Mouse (Mus musculus): ENCODE data around the gene Fermt3. TPM values are rescaled to one million over a fixed set of nuclear protein-coding genes. Genes with fewer than 3 reads are reported as not detected.

Fermt3 gene
- total RNA-seq, 2 experiments from 2014 or later, result 1.1 to 1.5 TPM

DNA sequence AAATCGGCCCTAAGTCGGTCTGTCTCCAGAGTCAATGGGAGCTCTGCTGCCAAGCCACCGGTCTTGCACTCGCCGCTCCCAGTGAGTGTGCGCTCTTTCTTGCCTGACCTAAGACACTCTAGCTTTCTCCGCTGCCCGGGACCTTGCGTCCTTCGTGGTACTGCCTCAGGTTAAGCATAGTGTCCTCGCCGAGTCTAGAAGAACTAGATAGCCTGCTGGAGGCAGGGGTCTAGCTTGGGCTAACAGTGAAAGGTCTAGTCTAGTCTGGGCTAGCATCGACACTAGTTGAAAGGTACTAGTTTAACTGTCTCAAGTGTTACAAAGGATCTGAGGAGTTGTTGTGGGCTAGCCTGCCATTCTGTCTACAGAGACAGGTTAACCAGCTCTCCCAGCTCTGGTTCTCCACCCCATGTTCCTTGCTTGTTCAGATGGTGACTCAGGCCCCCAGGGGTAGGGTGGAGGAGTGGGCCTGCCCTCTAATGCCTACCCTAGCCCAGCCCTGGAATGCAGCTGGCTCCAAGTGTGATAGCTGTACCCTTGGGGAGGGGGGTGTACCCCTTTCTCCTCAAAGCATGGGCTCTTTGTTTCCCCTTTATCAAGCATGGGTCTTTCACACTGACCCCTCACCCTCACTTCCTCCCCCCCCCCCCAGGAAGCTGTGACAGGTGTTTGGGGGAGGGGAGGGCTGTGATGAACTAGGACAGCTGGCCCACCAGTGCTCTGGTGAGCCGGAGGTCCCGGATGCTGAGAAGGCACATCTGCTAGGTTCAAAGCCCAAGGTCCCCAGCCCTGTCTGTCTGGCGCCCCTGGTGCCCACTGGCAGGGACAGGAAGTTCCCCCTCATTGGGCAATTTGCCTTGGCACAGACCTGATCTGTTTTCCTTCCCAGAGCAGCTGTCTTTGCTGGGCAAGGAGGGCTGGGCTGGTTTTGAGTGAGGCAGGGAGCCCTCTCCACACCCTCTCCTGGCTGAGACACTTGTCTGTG is 43.4 kb downstream of the Fermt3 start, which contains the start of gene Plcb3:
Plcb3 (minus strand) TSS at position 934 of the 985 bp plus-strand sequence.
- intact Hi-C loops (cut with DNase I), result no loop called here
- DNase-seq, result peak; percentile 68 to 75

DNA sequence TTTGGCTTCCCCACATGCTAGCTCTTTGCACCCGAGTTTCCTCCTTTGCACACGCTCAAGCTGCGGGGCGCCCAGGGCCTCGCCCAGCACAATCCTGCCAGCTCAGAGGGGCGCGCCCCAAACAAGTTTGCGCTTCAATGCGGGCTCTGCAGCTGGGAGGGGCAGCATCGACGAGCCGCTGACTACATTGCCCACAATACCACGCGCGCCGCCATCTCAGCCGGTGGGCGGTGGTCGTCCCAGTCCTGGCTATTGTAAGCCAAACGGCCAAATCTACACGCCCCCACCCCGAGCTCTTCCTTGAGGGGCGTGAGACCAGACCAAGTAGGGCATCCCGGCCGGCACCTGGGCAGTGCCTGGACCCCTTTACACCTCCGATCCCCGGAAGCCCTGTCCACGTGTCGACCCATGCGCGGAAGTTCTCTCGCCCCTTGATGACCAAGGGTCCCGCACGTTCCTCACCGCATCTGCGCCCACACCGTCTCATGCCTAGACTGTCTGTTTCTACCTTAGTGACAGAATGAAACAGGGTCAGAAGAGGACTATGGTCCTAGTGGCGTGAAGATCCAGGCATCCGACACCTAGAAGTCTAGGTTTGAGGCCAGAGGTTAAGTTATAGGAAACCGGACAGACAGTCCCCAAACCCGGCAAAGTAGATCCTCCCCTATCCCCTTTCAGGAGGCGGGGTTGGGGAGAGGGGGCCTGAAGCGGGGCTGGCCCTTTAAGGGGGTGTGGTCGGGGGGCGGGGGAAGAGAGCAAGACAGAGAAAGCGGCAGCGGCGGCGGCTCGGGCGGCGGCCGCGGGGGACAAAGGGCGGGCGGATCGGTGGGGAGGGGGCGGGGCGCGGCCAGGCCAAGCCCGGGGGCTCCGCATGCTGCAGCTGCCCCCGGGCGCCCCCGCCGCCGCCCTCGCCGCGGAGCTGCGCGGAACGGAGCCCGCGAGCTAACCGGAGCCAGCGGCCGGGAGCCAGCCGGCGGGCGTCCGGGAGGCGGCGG is 44.8 kb downstream of the Fermt3 start, which contains the start of gene Ppp1r14b:
Ppp1r14b (plus strand) TSS at position 758 of the 995 bp plus-strand sequence.
- peak; percentile 81 for DNase-seq
- intact Hi-C loops (cut with DNase I), result no loop called here

DNA sequence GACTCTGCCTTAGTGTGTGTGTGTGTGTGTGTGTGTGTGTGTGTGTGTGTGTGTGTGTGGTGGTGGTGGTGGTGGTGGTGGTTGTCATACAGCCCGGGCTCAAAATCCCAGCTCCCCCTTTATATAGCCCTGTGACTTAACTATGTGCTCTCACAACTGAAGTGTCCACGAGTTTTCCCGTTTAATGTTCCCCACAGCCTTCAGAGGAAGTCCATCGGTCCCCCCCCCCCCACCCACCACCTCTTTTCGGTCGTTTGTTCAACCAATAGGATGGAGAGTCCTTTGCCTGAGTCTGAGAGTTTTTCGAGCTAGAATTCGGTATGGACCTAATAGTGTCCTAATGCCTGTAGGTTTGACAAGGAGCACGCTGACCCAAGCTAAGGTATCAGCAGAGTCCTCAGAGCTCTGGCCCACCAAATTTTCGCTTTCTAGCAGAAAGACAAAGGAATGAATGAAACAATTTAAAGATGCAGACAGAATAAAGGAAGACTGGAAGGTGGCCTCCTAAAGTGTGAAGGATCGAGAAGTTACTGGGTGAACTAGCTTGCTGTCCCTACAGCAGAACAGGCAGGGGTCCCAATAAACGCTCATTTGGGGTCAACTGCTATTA is 45.6 kb downstream of the Fermt3 start:
- intact Hi-C loops (cut with DNase I), result no loop called here
- DNase-seq, result no peak

DNA sequence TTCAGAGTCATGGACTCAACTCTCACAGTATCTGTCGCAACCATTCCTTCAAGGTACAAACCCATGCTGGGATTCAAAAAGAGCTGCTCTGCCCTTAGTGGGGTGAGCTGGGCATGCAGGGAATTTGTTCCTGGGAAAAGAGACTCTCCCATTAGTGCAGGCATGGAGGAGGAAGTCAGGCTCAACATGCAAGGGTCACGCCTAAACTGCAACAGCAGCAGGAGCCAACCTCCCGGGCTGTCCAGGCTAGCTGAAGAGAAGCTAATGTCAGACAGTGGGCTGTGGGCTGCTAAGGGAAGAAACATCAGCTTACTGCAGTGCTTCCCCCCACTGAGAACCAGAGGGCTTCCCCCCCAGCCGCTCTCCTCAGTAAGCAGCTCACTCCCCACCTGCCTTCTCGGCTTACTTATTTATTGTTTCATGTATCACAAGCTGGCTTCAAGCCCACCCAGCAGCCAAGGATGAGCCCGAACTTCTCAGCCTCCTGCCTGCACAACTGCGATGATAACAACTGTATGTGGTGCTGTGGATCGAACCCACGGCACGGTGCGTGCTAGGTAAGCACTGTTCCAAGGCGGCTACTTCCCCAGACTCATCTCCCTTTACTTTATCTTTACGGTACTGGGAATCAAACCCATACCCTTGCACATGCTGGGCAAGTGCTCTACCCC is 46.9 kb downstream of the Fermt3 start:
- intact Hi-C loops (cut with DNase I), result no loop called here
- no peak for DNase-seq

DNA sequence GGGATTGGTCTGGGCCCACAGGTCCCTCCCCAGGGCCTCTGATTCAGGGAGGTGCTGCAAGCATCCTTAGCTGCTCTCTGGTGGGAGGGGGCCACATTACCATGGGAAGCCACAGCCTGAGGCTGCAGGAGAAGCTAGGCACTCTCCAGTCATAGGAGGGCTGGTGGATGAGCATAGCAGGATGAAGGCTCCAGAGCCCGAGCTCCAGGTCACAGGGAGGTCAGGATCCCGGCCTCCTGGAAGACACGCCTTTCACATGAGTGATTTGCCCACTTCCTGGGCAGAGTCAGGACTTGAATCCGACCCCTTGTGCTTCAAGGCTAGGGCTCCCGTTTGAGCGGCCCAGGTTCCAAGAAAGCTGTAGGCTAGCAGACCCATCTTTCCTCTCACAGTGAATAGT is 47.6 kb downstream of the Fermt3 start:
- intact Hi-C loops (cut with DNase I), result no loop called here
- no peak for DNase-seq

DNA sequence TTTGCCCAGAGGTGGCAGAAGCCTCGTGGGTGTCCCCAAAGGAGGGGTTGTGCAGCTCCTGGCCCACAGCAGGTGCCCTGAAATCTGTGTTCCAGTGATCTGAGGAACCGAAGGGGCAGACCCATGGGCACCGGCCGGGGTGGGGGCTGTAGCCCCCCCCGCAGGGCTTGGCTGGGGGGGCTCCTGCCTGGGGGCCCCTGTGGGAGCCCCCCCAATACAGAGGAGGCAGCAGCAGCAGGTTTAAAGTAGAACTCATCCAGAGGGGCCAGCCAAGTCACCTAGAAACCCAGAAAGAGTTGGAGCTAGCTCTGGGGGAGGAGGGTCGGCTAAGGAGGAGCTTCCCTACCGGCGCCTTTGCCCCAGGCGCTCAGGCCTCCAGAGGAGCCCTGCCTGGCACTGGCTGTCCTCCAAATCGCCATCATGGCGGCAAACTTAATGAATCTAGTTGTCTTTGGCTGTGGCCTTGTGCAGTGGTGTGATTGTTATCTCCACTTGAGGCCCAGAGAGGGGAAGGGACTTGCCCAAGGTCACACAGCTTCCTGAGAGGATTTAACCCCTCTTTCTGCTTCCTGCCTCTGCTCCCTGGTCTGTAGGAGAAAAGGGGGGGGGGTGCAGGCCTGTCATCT is 48.7 kb downstream of the Fermt3 start:
- intact Hi-C loops (cut with DNase I), result no loop called here
- DNase-seq, result no peak

DNA sequence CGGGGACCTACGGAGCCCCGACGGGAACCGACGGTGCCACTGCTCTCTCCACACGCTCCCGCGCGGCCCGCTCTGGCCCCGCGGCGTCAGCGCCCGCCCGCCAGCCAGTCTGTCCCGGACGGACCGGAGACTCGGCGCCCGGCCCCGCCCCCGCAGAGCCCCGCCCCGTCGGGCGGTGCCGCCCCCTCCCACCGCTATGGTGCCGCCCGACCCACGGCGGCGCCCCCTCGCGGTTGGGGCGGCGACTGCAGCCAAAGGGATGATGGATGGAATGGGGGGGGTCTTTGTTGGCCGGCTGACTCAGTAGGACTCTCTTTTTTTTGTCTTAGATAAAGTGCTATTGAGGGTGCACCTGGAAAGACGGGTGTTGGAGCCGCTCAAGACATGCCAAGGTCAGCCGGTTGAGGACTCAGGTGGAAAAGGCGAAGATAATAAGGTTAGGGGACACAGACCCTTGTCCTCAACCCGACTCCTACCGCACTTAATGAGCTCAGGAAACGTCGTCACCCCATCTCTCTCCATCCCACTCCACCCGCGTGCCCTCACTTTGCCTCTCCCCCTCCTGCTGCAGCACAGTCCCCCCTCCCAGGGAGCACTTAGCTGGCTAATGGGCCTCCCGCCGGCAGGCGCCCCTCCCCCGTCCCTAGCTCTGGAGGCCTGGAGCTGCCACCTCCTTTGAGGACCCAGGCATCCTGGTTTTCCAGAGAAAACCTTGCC is 49.4 kb downstream of the Fermt3 start:
- peak; percentile 69 to 78 for DNase-seq
- intact Hi-C loops (cut with DNase I), result loop anchor here (2.0 kb wide), 1 partner anchor 45 kb away; the partner anchor contains the start of gene Catsperz

DNA sequence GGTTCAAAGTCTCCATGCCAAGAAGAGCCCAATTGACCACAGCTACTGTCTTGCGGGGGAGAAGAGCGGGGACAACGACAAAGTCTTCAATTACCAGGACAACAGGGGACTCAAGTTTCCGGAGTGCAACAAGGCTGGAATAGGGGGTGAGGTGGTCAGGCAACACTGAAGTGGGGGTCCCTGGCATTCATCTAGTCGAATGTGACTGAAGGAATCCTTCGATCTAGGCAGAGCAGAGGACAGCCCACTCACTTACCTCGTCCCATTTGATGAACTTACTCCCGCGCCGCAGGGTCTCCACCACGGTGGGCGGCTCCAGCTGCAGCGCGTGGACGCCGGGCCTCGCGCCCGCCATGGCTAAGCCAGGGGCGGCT is 50.0 kb downstream of the Fermt3 start:
- DNase-seq, result no peak
- intact Hi-C loops (cut with DNase I), result loop anchor here (2.0 kb wide), 1 partner anchor 44 kb away; the partner anchor contains the start of gene Catsperz

DNA sequence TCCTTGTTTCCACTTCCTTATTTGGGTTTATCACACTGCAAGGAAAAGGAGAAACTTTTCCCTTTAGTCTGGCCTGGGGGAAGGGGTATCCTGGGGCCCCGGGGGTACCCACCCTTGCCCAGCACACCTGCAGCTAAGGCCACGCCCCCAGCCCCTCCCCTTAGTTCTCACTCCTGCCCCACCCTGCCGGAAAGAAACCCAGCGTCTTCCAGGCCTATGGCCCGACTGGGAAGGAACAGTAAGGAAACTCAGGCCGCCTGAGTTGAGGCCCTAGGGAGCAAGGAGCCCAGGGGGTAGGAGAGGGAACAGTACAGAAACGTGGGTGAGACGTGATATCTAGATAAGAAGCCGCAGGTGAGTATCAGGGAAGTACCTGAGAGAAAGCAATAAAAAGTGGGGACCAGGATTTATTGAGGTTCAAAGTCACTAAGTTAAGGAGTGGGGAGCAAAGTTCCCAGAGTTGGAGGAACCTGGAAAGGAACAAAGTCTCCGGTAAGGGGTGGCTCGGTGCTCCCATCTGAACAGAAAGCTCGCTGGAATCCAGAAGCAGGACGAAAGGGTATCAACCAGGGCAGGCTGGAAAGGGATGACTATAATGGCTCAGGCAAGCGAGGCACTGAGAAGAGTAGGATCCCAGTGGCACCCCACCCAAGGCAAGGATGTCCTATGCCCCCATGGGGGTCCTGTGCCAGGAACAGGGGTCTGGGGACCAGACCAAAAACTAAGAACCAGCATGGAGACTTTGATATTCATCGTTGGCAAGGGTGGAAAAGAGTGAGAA is 50.6 kb downstream of the Fermt3 start:
- intact Hi-C loops (cut with DNase I), result loop anchor here (2.0 kb wide), 1 partner anchor 44 kb away; the partner anchor contains the start of gene Catsperz
- DNase-seq, result no peak

DNA sequence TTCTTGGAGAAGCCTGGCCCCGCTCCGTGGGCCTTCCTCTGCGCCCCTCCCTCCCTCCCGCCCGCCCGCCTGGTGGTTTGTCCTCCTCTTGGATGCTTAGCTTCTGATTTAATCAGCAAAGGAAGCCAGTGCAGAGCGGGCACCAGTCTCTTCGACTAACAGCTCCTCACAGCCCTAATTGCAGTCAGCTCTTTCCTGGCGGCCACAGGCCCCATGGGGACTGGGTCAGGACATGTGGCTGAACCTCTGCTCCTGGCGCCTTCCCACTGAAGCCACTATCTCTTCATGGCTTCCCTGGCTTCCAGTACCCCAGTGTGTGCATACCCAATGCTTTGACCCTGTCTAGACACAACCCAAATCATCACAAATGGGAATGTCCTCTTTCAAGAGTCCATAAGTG is 62.8 kb downstream of the Fermt3 start:
- DNase-seq, result no peak
- intact Hi-C loops (cut with DNase I), result no loop called here

DNA sequence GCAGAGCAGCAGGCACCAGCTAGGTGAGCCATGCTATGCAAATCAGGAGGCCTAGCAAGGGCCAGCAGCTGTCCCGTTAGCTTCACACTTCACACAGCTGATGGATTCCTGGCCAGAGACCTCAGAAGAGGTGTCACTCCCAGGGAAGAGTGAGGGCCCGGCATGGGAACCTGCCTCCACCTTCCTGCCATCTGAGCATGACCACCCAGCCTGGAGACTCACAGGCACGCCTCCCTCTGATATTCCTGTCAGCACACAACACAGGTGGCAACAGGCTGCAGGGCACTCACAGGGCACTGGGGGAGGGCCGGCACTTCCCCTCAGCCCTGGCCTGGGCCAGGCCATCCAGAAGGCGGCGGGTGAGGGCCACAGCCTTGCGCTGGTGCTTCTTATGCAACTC is 63.8 kb downstream of the Fermt3 start:
- intact Hi-C loops (cut with DNase I), result loop anchor here (2.0 kb wide), 1 partner anchor 15 kb away; the partner anchor contains the start of gene Bad
- DNase-seq, result no peak

DNA sequence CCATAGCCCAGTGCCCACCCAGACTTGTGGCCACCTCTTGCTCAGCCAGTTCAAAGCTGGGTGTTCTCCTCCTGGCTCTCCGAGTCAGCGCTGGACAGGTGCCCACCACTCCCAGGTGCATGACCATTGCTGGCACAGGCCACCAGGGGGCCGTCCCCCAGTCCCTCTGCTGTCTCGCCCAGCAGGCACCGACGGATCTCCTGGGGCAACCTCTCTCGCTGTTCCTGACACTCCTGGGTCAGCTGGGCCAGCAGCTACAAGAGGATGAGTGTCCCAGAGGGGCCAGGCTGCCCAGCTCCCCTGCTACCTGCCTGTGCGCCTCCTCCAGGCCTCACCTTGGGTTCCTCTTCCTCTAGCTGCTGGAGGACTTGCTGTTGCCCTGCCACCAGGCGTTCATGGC is 65.2 kb downstream of the Fermt3 start:
- intact Hi-C loops (cut with DNase I), result loop anchor here (2.0 kb wide), 1 partner anchor 13 kb away; the partner anchor contains the start of gene Bad
- DNase-seq, result no peak

DNA sequence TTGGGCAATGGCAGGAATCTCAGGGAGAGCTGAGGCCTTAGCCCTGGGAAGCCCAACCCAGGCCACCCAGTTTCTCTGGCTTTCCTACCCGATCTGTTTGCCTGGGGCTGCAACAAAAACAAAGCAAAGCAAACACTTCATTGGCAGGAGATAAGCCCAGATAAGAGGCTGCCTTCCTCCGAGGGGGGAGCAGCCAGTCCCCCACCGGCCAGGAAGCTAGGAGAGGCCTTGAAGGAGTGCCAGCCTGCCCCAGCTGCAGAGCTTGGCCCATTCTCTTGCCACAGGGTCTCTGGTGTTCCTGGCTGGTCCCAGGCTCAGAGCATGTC is 66.6 kb downstream of the Fermt3 start:
- DNase-seq, result no peak

DNA sequence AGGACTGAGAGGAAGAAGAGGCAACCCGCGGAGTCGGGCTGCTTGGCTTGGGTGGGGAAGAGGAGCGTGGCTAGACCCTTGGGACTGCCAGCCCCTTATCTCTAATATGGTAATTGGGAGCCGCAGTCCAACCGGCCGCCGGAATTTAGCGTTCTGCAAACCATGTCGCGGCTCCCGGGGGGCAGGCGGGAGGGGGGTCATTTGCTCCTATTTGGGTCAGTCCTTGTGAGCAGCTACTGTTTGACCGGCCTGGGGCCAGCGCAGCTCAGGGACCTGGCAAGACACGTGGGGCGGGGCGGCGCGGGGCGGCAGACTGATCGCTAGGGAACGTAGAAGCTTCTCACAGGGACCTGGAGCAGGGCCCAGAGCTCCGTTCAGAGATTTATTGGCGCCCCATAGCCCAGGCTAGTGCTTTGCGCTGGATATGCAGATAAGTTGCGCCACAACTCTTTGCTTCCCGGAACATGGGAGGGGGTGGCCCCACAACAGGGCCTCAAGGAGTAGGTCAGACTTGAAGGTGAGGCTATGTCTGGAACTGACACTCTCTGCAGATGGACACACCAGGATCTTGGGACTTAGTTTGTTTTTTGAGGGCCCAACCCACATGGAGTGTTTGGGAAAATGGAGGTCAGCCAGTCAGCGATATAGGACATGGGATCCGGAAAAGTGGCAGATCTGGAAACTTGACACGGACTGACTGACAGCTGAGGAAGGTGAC is 67.1 kb downstream of the Fermt3 start:
- intact Hi-C loops (cut with DNase I), result no loop called here
- peak; percentile 79 to 87 for DNase-seq

More for the DNA sequence above, 66.6 kb downstream of the Fermt3 start:
- intact Hi-C loops (cut with DNase I), result no loop called here

DNA sequence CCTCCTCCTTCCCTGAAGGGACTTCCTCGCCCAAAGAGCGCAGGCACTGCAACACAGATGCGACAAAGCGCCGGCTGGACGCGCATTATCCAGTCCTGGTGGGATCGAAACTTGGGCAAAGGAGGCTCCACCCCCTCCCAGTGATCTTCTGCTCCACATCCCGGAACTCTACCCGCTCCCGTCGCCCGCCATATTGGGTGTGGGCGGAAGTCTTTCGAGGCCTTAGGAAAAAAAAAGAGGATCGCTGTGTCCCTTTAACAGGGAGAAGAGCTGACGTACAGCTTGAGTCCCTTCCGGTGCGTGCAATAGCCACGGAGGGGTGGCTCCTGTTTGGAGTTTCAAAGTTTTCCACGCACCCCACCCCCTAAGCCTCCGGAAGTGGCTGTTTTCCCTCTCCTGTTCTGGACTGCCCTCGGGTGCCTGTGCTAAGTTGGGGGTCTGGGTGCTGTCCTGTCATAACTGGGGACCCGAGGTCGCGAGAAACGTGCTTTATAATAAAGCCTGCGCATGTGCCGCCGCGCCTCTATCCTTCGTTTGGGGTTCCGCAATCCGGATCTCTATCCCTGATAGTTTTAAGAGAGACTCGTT is 67.8 kb downstream of the Fermt3 start:
- DNase-seq, result peak; percentile 92 to 93
- intact Hi-C loops (cut with DNase I), result no loop called here

DNA sequence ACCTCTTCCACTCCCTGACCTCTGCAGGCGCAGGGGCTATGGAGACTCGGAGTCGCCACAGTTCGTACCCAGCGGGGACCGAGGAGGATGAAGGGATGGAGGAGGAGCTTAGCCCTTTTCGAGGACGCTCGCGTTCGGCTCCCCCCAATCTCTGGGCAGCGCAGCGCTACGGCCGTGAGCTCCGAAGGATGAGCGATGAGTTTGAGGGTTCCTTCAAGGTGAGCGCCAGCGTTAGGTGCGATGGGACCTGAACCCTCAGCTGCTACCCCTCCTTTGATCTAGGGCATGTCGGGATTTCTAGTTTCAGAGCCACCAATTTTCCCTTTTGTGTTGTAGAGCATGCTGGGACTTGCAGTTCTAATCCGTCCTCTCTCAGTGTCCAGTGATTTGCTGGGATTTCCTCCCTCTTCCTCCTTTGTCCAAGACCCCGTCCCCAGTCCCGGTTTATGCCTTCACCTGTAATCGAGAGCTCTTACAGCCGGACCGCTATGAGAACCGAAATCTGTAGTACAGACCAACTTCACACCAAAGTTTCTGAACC is 68.6 kb downstream of the Fermt3 start:
- DNase-seq, result peak in 1 of 2 experiments; percentile 52
- intact Hi-C loops (cut with DNase I), result no loop called here
